Mouse (Mus musculus) CD4-positive, CD25-positive, alpha-beta regulatory T cell (primary cell): ENCODE data around the gene Slc17a4. TPM values are rescaled to one million over a fixed set of nuclear protein-coding genes. Genes with fewer than 3 reads are reported as not detected.

Experiments used
- polyA plus RNA-seq: library from polyadenylated mRNA; unstranded; fragments of 100-300 nt; shearing (Covaris generic); gene quantifications from one replicate; pipeline ENCODE4 v1.2.1, GENCODE M21; 2017

Slc17a4 gene
- not detected for polyA plus RNA-seq

DNA sequence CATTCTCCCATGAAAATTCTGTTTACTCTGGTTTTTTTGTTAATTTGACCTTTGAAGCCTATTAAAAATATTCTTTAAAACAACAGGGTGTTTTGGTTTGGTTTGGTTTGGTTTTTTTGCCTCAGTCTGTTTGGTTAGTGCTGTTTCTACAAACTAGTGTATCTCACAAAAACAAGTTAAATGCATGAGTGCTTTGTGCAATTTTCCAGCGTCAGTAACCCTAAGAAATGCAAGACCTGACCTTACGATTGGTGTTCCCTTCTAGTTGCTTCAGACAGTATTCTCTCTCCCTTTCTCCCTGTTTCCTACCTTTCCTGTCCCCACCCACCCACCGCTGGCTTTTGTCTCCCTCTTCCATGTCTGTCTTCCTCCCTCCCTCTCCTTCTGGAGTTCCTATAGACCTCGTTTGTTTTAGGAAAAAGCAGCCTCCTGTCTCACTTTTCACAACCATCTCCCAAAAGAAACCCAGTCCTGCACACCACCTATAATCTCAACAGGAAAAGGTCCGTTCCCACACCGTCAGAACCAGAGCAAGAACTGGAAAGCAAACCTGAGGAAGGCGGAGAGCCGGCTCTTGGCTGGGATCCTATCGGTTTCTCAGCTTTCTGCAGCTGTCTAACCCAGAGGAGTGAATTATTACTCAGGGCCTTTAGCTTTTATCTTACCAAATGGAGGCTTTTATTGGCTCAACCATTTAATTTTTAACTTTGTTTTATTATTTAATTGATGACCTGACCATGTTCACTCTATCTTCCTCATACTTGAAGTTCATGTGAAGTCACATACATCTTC lies at the start of gene Slc17a4:
Gene Slc17a4 (minus strand): TSS at position 634 of the 792 bp plus-strand sequence.

DNA sequence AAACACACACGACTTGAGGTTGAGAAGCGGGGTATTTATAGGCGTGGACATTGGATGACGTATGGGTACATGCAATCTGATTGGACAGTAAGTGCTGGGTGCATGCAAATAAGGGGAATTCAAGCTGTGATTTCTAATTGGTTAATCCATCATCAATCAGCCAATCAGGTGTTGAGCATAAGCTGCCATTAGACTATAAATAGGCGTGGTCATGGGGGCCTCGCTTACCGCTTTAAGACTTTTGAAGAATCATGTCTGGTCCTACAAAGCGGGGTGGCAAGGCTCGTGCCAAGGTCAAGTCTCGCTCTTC lies 19.4 kb upstream of the Slc17a4 start, which contains the start of gene Hist1h2aa:
Gene Hist1h2aa (plus strand): TSS at position 252 of the 310 bp plus-strand sequence.

GRCm38 (mm10) chr13:23933421-23934210 lies 18.8 kb upstream of the Slc17a4 start, which contains the start of gene Hist1h2ba:
Gene Hist1h2ba, minus strand, starts transcription at chr13:23934156.

GRCm38 (mm10) chr13:23867405-23867804 lies 47.4 kb downstream of the Slc17a4 start, which contains the start of gene Slc17a1:
Gene Slc17a1, plus strand, starts transcription at chr13:23867750.

Other genes with a start within 250 kb of the Slc17a4 start
- gene Hist1h2ac, start 231.1 kb downstream of the Slc17a4 start, polyA plus RNA-seq: 0.59 TPM
- 10.5 TPM for gene Hist1h2bc, start 230.8 kb downstream of the Slc17a4 start, polyA plus RNA-seq
- gene Hist1h1t, start 219.2 kb downstream of the Slc17a4 start, polyA plus RNA-seq: not detected
- gene Hist1h4c, start 216.6 kb downstream of the Slc17a4 start, polyA plus RNA-seq: 5.3 TPM
- 0.74 TPM for gene Hfe, start 204.2 kb downstream of the Slc17a4 start, polyA plus RNA-seq
- gene Hist1h1c, start 176.2 kb downstream of the Slc17a4 start, polyA plus RNA-seq: 23.2 TPM
- gene Hist1h3c, start 169.4 kb downstream of the Slc17a4 start, polyA plus RNA-seq: 0.38 TPM
- not detected for gene Hist1h2bb, start 168.3 kb downstream of the Slc17a4 start, polyA plus RNA-seq
- 1.7 TPM for gene Hist1h2ab, start 163.9 kb downstream of the Slc17a4 start, polyA plus RNA-seq
- not detected for gene Hist1h3b, start 162.7 kb downstream of the Slc17a4 start, polyA plus RNA-seq
- gene Hist1h4b, start 158.0 kb downstream of the Slc17a4 start, polyA plus RNA-seq: 14.5 TPM
- gene Hist1h4a, start 153.8 kb downstream of the Slc17a4 start, polyA plus RNA-seq: not detected
- gene Hist1h3a, start 152.6 kb downstream of the Slc17a4 start, polyA plus RNA-seq: 4.0 TPM
- 1.1 TPM for gene Hist1h1a, start 151.3 kb downstream of the Slc17a4 start, polyA plus RNA-seq
- gene Trim38, start 145.1 kb downstream of the Slc17a4 start, polyA plus RNA-seq: not detected
- not detected for gene Slc17a2, start 108.0 kb downstream of the Slc17a4 start, polyA plus RNA-seq
- gene Slc17a3, start 75.6 kb downstream of the Slc17a4 start, polyA plus RNA-seq: not detected
- not detected for gene Slc17a1, start 47.3 kb downstream of the Slc17a4 start, polyA plus RNA-seq
- not detected for gene Hist1h2ba, start 19.1 kb upstream of the Slc17a4 start, polyA plus RNA-seq
- not detected for gene Hist1h2aa, start 19.5 kb upstream of the Slc17a4 start, polyA plus RNA-seq
- gene Scgn, start 76.2 kb upstream of the Slc17a4 start, polyA plus RNA-seq: not detected